Mouse (Mus musculus) midbrain, embryonic 11.5 days (tissue): ENCODE measurements around the gene Gm13078. TPM values are rescaled to one million over a fixed set of nuclear protein-coding genes. Genes with fewer than 3 reads are reported as not detected.

Source experiments
- ATAC-seq: fragments of 200-750 bp; cut with Nextera tagmentation; 2 replicates; pipeline ENCODE4 v1.8.0; 2017; ENCODE audit warnings: moderate TSS enrichment, moderate library complexity; ENCODE audit not compliant: low FRiP score
- DNase-seq: peaks from one replicate; pipeline ENCODE4 v3.0.0; 2015; ENCODE audit warnings: low spot score; ENCODE audit errors: missing footprints
- H3K27ac ChIP-seq: fragments of 300-500 bp; sonication (generic); 2 replicates; pipeline ENCODE4 v1.5.1; 2014; ENCODE audit warnings: low read depth, low read length
- H3K27me3 ChIP-seq: fragments of 300-500 bp; sonication (generic); 2 replicates; pipeline ENCODE4 v1.6.1; 2014; ENCODE audit warnings: mild to moderate bottlenecking, low read length, moderate library complexity, mixed read lengths; ENCODE audit not compliant: control insufficient read depth, insufficient read depth
- H3K36me3 ChIP-seq: fragments of 300-500 bp; sonication (generic); 2 replicates; pipeline ENCODE4 v1.6.1; 2014; ENCODE audit warnings: mild to moderate bottlenecking, low read length, moderate library complexity, mixed read lengths; ENCODE audit not compliant: control insufficient read depth, insufficient read depth
- H3K4me1 ChIP-seq: fragments of 300-500 bp; sonication (generic); 2 replicates; pipeline ENCODE4 v1.6.1; 2014; ENCODE audit warnings: low read length; ENCODE audit not compliant: control insufficient read depth, insufficient read depth
- H3K4me2 ChIP-seq: fragments of 300-500 bp; sonication (generic); 2 replicates; pipeline ENCODE4 v1.6.1; 2014; ENCODE audit warnings: mild to moderate bottlenecking, moderate library complexity
- H3K4me3 ChIP-seq: fragments of 300-500 bp; sonication (generic); 2 replicates; pipeline ENCODE4 v1.5.1; 2014; ENCODE audit warnings: low read depth, low read length
- H3K9ac ChIP-seq: fragments of 300-500 bp; sonication (generic); 2 replicates; pipeline ENCODE4 v1.6.1; 2014; ENCODE audit warnings: low read length
- H3K9me3 ChIP-seq: fragments of 300-500 bp; sonication (generic); 2 replicates; pipeline ENCODE4 v1.6.1; 2016; ENCODE audit warnings: low read length; ENCODE audit not compliant: control insufficient read depth
- WGBS: fragments of 180-500 bp; shearing (Covaris S2); extraction: QIAGEN DNeasy Blood & Tissue Kit; methylation state at CpG from one replicate; pipeline ENCODE4 v1.1.7; 2014; 5-methylcytosine and 5-hydroxymethylcytosine counted together
- polyA plus RNA-seq: library from polyadenylated mRNA; unstranded; fragments of >200 nt; fragmentation: Nextera tagmentation; extraction: Ambion mirVana; gene quantifications from 2 replicates; pipeline ENCODE4 v1.2.1, GENCODE M21; 2014

Gm13078 gene
- polyA plus RNA-seq, result not detected in 2 replicates

- no peak within 1 kb of the TSS for H3K4me3 ChIP-seq
- H3K4me2 ChIP-seq, result no peak within 1 kb of the TSS
- no peak within 1 kb of the TSS for H3K9ac ChIP-seq
- H3K36me3 ChIP-seq, result no peaks in the 10 kb centered on the region
- H3K27ac ChIP-seq, result no peak within 1 kb of the TSS
- DNase-seq, result no peak
- no peaks in the 10 kb centered on the region for H3K27me3 ChIP-seq
- H3K4me1 ChIP-seq, result no peaks in the 10 kb centered on the region
- H3K9me3 ChIP-seq, result peaks cover 4% of the 10 kb centered on the region; the same call in 1 of the 2 replicates
- ATAC-seq, result no peak
- 85% methylated on average over 1 of the region's 1 CpGs for WGBS
Measured at GRCm38 (mm10) chr4:143719155-143719554, at the start of gene Gm13078. Gene Gm13078, plus strand, starts transcription at chr4:143719455.

- 82% methylated on average over 2 of the region's 2 CpGs for WGBS
- H3K4me2 ChIP-seq, result no peak within 1 kb of the TSS
- ATAC-seq (no peak), DNase-seq (no peak)
- no peak within 1 kb of the TSS for H3K27ac ChIP-seq
- H3K36me3 ChIP-seq, result no peaks in the 10 kb centered on the region
- no peaks in the 10 kb centered on the region for H3K27me3 ChIP-seq
- H3K9ac ChIP-seq, result no peak within 1 kb of the TSS
- no peaks in the 10 kb centered on the region for H3K4me1 ChIP-seq
- no peak within 1 kb of the TSS for H3K4me3 ChIP-seq
- peaks cover 10% of the 10 kb centered on the region; the same call in 1 of the 2 replicates for H3K9me3 ChIP-seq
Measured at GRCm38 (mm10) chr4:143702611-143703010, 16.6 kb upstream of the Gm13078 start, which contains the start of gene Gm13089. Gene Gm13089, minus strand, starts transcription at chr4:143702711.

Other genes starting within 250 kb of the Gm13078 start
- gene Gm13043, start 208.1 kb upstream of the Gm13078 start, polyA plus RNA-seq, result not detected in 2 replicates
- not detected in 2 replicates for gene Gm13040, start 183.5 kb upstream of the Gm13078 start, polyA plus RNA-seq
- gene BC080695, start 167.8 kb upstream of the Gm13078 start, polyA plus RNA-seq, result not detected in 2 replicates
- not detected in 2 replicates for gene Gm13057, start 167.7 kb upstream of the Gm13078 start, polyA plus RNA-seq
- not detected in 2 replicates for gene Gm13083, start 104.5 kb upstream of the Gm13078 start, polyA plus RNA-seq
- gene Gm13088, start 62.2 kb upstream of the Gm13078 start, polyA plus RNA-seq, result not detected in 2 replicates
- not detected in 2 replicates for gene Gm13089, start 16.7 kb upstream of the Gm13078 start, polyA plus RNA-seq
- gene Gm13023, start 69.9 kb downstream of the Gm13078 start, polyA plus RNA-seq, result not detected in 2 replicates
- gene Gm13084, start 96.6 kb downstream of the Gm13078 start, polyA plus RNA-seq, result not detected in 2 replicates
- not detected in 2 replicates for gene Gm13103, start 127.0 kb downstream of the Gm13078 start, polyA plus RNA-seq
- gene Pramef6, start 180.9 kb downstream of the Gm13078 start, polyA plus RNA-seq, result not detected in 2 replicates
- gene Pramef25, start 231.6 kb downstream of the Gm13078 start, polyA plus RNA-seq, result not detected in 2 replicates
- not detected in 2 replicates for gene Gm13101, start 247.5 kb downstream of the Gm13078 start, polyA plus RNA-seq